Mouse (Mus musculus) heart, postnatal 0 days (tissue): ENCODE results near the gene Maea.

Experiments
- CTCF ChIP-seq: IDR thresholded peaks from 2 replicates; pipeline ENCODE4 v1.5.1; 2016; ENCODE audit warnings: antibody characterized with exemption, control low read depth, low read depth
- EP300 ChIP-seq: IDR thresholded peaks from 2 replicates; pipeline ENCODE4 v1.6.1; 2016; ENCODE audit warnings: antibody characterized with exemption, low read depth

GRCm38 (mm10) chr5:33334381-33335272, 682 bp upstream of the Maea start:
- TF ChIP-seq EP300 = no peak
- no peak for TF ChIP-seq CTCF
